Mouse (Mus musculus): ENCODE measurements around the gene Elf3. TPM values are rescaled to one million over a fixed set of nuclear protein-coding genes. Genes with fewer than 3 reads are reported as not detected.
"Not testable (repeated sequence)": the region's sequence is repeated elsewhere in the genome, so short reads cannot be mapped to it uniquely, and the experiment has no call there.

The Elf3 gene
- polyA plus RNA-seq, 1 experiment from 2014 or later = 0.67 TPM

DNA sequence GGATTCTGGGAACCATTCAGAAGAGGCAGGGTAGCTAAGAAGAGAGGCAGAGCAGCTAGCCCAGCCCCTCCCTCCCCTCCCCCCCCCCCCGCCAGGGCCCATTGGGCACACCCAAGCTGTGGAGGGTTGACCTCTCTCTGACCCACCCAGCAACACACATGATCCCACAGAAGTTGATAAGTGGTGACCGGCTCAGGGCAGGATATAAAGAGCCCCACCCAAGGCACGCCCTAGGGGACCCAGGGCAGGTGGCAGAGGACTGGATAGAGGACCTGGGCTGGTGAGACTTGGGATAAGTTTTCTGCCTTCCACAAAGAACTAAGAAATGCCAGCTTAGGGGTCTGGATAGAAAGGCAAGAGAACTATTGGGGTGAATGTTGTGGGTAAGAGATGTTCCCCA, 7.7 kb downstream of the Elf3 start:
- Histone ChIP-seq H3K9me3 (ENCODE audit: low read length) (no peaks in the 10 kb centered on the region), H3K36me3 (replicated peaks; ENCODE audit: insufficient read depth, low read length) (no peaks in the 10 kb centered on the region), H3K27ac (ENCODE audit: low read depth) (peak overlapping the region; percentile 44; the same call in 1 of the 2 replicates), H3K4me3 (ENCODE audit: low read depth, low read length) (no peak overlapping the region), H3K27me3 (ENCODE audit: insufficient read depth, low read length) (no peaks in the 10 kb centered on the region), H3K4me2 (ENCODE audit: low read depth, low read length) (peak overlapping the region; percentile 35), H3K4me1 (ENCODE audit: insufficient read depth) (peaks cover 23% of the 10 kb centered on the region), H3K9ac (replicated peaks) (no peak overlapping the region)
- ATAC-seq (peak; percentile 93), DNase-seq (peak; percentile 45)
- WGBS (ENCODE audit: insufficient replicate concordance) = 27% methylated on average over 2 of the region's 3 CpGs
- TF ChIP-seq EP300 (IDR thresholded peaks at IDR 0.05; ENCODE audit: low read depth) (no peak), CTCF (IDR thresholded peaks at IDR 0.05; ENCODE audit: low read depth) (no peak)

- ATAC-seq (peak; percentile 44), DNase-seq (peak; percentile 53)
- no peaks in the 10 kb centered on the region for H3K9me3 ChIP-seq (ENCODE audit: low read length)
- no peak overlapping the region for H3K4me3 ChIP-seq (ENCODE audit: low read depth, low read length)
- H3K4me1 ChIP-seq (ENCODE audit: insufficient read depth) = peaks cover 23% of the 10 kb centered on the region
- 16% methylated on average over 15 of the region's 15 CpGs for WGBS (ENCODE audit: insufficient replicate concordance)
- H3K27ac ChIP-seq (ENCODE audit: low read depth) = no peak overlapping the region
- no peaks in the 10 kb centered on the region for H3K27me3 ChIP-seq (ENCODE audit: insufficient read depth, low read length)
- TF ChIP-seq CTCF (IDR thresholded peaks at IDR 0.05; ENCODE audit: low read depth) (no peak), EP300 (IDR thresholded peaks at IDR 0.05; ENCODE audit: low read depth) (no peak)
- H3K36me3 ChIP-seq (replicated peaks; ENCODE audit: insufficient read depth, low read length) = no peaks in the 10 kb centered on the region
- no peak overlapping the region for H3K4me2 ChIP-seq (ENCODE audit: low read depth, low read length)
- no peak overlapping the region for H3K9ac ChIP-seq (replicated peaks)
These were observed 9.9 kb downstream of the Elf3 start for GRCm38 (mm10) chr1:135248434-135248850.

DNA sequence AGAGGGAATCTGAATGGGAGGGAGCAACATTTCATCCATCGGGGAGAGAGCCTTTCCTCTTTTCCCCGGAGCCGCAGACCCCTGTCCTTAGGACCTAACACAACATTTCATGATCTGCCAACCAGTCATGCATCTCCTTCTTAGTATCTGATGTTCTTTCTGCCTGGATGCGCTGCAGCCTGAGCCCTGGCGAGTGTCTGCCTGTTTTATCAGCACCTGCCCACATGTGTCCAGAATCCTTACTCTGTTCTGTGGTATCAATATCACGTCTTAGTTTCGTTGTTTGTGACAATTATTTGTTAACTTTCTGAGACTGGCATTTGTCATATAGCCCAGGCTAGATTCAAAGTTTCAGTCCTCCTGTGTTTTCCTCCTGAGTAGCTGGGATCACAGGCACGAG, 14.4 kb downstream of the Elf3 start:
- H3K4me3 ChIP-seq (ENCODE audit: low read depth, low read length) = no peak overlapping the region
- no peak overlapping the region for H3K27ac ChIP-seq (ENCODE audit: low read depth)
- peak; percentile 50; the same call in 1 of the 2 replicates for ATAC-seq
- no peak overlapping the region for H3K4me2 ChIP-seq (ENCODE audit: low read depth, low read length)
- DNase-seq = peak; percentile 13
- TF ChIP-seq EP300 (IDR thresholded peaks at IDR 0.05; ENCODE audit: low read depth) (no peak), CTCF (IDR thresholded peaks at IDR 0.05; ENCODE audit: low read depth) (no peak)
- 64% methylated on average over 8 of the region's 8 CpGs for WGBS (ENCODE audit: insufficient replicate concordance)
- H3K36me3 ChIP-seq (replicated peaks; ENCODE audit: insufficient read depth, low read length) = no peaks in the 10 kb centered on the region
- no peaks in the 10 kb centered on the region for H3K9me3 ChIP-seq (ENCODE audit: low read length)
- H3K9ac ChIP-seq (replicated peaks) = no peak overlapping the region
- 0 out of 2 replicates have a peak, but pooled peaks cover 5% of the 10 kb centered on the region for H3K4me1 ChIP-seq (ENCODE audit: insufficient read depth)
- no peaks in the 10 kb centered on the region for H3K27me3 ChIP-seq (ENCODE audit: insufficient read depth, low read length)

GRCm38 (mm10) chr1:135240206-135240605, 18.2 kb downstream of the Elf3 start:
- not testable (repeated sequence) for H3K27ac ChIP-seq (ENCODE audit: low read depth); H3K4me3 ChIP-seq (ENCODE audit: low read depth, low read length); H3K36me3 ChIP-seq (replicated peaks; ENCODE audit: insufficient read depth, low read length); H3K4me1 ChIP-seq (ENCODE audit: insufficient read depth); H3K4me2 ChIP-seq (ENCODE audit: low read depth, low read length); H3K9ac ChIP-seq (replicated peaks); H3K27me3 ChIP-seq (ENCODE audit: insufficient read depth, low read length); DNase-seq; H3K9me3 ChIP-seq (ENCODE audit: low read length)
- ATAC-seq = 0 out of 2 replicates have a peak, but pooled peaks have one; percentile 13
- 61% methylated on average over 4 of the region's 4 CpGs for WGBS (ENCODE audit: insufficient replicate concordance)

DNA sequence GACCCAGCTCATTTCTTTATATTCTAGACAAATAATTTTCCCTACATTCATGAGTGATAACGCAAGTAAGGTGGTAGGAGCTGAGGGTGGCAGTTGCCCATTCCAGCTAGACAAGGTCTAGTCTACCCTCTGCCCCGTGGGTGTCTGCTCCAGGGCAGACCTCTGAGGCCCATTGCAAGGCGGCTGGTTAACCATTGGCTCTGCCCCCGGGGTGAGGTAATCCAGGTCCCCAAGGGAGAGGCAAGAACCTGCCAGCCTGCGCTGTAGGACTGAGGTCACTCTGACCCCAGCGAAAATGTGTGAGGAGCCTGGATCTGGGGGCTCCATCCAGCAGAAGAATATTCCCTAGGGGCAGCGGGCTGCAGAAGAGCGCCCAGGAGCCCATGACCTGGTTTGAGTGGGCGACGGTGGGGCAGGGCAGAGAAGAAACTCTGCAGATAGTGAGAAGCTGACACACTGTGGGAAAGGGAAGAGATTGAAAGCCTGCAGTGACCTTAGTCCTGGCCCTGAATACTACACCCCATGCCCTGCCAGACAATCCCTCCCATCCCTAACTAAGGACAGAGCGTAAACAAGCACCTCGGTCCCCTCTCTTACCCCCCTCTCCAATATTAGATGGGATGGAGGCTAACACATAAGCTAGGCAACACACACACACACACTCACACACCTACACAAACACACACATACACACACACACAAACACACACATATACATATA, 21.1 kb downstream of the Elf3 start:
- no peak overlapping the region for H3K9ac ChIP-seq (replicated peaks)
- no peaks in the 10 kb centered on the region for H3K36me3 ChIP-seq (replicated peaks; ENCODE audit: insufficient read depth, low read length)
- peak overlapping the region; percentile 7; the same call in 1 of the 2 replicates for H3K4me2 ChIP-seq (ENCODE audit: low read depth, low read length)
- no peak for DNase-seq
- no peaks in the 10 kb centered on the region for H3K9me3 ChIP-seq (ENCODE audit: low read length)
- no peak overlapping the region for H3K4me3 ChIP-seq (ENCODE audit: low read depth, low read length)
- TF ChIP-seq CTCF (IDR thresholded peaks at IDR 0.05; ENCODE audit: low read depth) = no peak
- no peaks in the 10 kb centered on the region for H3K27me3 ChIP-seq (ENCODE audit: insufficient read depth, low read length)
- WGBS (ENCODE audit: insufficient replicate concordance) = 57% methylated on average over 12 of the region's 12 CpGs
- peak; percentile 76; the same call in 1 of the 2 replicates for ATAC-seq
- no peaks in the 10 kb centered on the region for H3K4me1 ChIP-seq (ENCODE audit: insufficient read depth)
- H3K27ac ChIP-seq (ENCODE audit: low read depth) = no peak overlapping the region

GRCm38 (mm10) chr1:135234771-135235170, 23.6 kb downstream of the Elf3 start:
- ATAC-seq = no peak

More at GRCm38 (mm10) chr1:135234771-135235170, 23.6 kb downstream of the Elf3 start:
- H3K4me3 ChIP-seq (ENCODE audit: low read depth, low read length) = no peak overlapping the region
- DNase-seq = no peak
- H3K36me3 ChIP-seq (replicated peaks; ENCODE audit: insufficient read depth, low read length) = no peaks in the 10 kb centered on the region
- 71% methylated on average over 12 of the region's 12 CpGs for WGBS (ENCODE audit: insufficient replicate concordance)
- no peak for TF ChIP-seq CTCF (IDR thresholded peaks at IDR 0.05; ENCODE audit: low read depth)
- TF ChIP-seq EP300 (IDR thresholded peaks at IDR 0.05; ENCODE audit: low read depth) = no peak
- H3K4me2 ChIP-seq (ENCODE audit: low read depth, low read length) = no peak overlapping the region
- H3K27ac ChIP-seq (ENCODE audit: low read depth) = no peak overlapping the region
- no peak overlapping the region for H3K9ac ChIP-seq (replicated peaks)
- H3K4me1 ChIP-seq (ENCODE audit: insufficient read depth) = no peaks in the 10 kb centered on the region
- no peaks in the 10 kb centered on the region for H3K27me3 ChIP-seq (ENCODE audit: insufficient read depth, low read length)
- H3K9me3 ChIP-seq (ENCODE audit: low read length) = no peaks in the 10 kb centered on the region
